Mouse (Mus musculus) forebrain, embryonic 13.5 days (tissue): ENCODE measurements at regions not wholly inside any gene's neighbourhood (a gene's known extent, or its start where the extent isn't known, plus 50 kb on each side); places are given as distances from the start of the nearest gene placed in this dataset.

Experiments used
- ATAC-seq: fragments of 200-750 bp; cut with Nextera tagmentation; 2 replicates; pipeline ENCODE4 v1.8.0; 2017
- H3K27ac ChIP-seq: fragments of 300-500 bp; sonication (generic); 2 replicates; pipeline ENCODE4 v1.5.1; 2015; ENCODE audit warnings: inconsistent platforms, mild to moderate bottlenecking, moderate library complexity
- H3K27me3 ChIP-seq: fragments of 300-500 bp; sonication (generic); 2 replicates; pipeline ENCODE4 v1.6.1; 2015; ENCODE audit warnings: mild to moderate bottlenecking, inconsistent platforms
- H3K36me3 ChIP-seq: fragments of 300-500 bp; sonication (generic); 2 replicates; pipeline ENCODE4 v1.6.1; 2015; ENCODE audit warnings: mild to moderate bottlenecking, inconsistent platforms; ENCODE audit not compliant: poor library complexity, severe bottlenecking
- H3K4me1 ChIP-seq: fragments of 300-500 bp; sonication (generic); 2 replicates; pipeline ENCODE4 v1.6.1; 2015; ENCODE audit warnings: inconsistent platforms
- H3K4me2 ChIP-seq: fragments of 300-500 bp; sonication (generic); 2 replicates; pipeline ENCODE4 v1.6.1; 2015; ENCODE audit warnings: inconsistent platforms, mild to moderate bottlenecking, moderate library complexity
- H3K4me3 ChIP-seq: fragments of 300-500 bp; sonication (generic); 2 replicates; pipeline ENCODE4 v1.5.1; 2015; ENCODE audit warnings: mild to moderate bottlenecking, inconsistent platforms
- H3K9ac ChIP-seq: fragments of 300-500 bp; sonication (generic); 2 replicates; pipeline ENCODE4 v1.6.1; 2015; ENCODE audit warnings: mild to moderate bottlenecking, inconsistent platforms
- H3K9me3 ChIP-seq: fragments of 300-500 bp; sonication (generic); replicated peaks from 2 replicates; pipeline ENCODE4 v1.6.1; 2016; ENCODE audit warnings: inconsistent platforms
- WGBS: fragments of 180-500 bp; shearing (Covaris S2); methylation state at CpG from one replicate; pipeline ENCODE4 v1.1.7; 2015; 5-methylcytosine and 5-hydroxymethylcytosine counted together

DNA sequence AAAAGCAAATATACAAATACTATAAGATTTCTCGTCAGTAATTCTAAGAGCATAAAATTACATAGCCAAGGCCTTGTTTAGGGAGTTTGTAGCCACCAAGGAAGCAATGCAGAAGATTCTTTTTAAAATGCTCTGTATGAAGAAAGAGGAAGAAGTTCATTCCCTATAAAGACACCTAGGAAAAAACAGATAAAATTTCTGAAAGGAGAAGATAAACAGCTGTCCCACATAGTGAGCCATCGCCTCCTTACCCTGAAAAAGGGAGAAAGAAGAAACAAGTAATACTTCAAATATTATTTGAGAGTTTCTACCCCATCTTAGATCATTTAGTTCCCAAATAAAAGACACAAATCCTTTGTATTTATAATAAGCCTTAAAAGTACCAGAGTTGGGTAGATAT is 190.3 kb upstream of the Mad2l1 start:
- no peaks in the 10 kb centered on the region for H3K36me3 ChIP-seq
- H3K9ac ChIP-seq = no peak overlapping the region
- no peak for ATAC-seq
- no peak overlapping the region for H3K4me2 ChIP-seq
- H3K9me3 ChIP-seq = no peaks in the 10 kb centered on the region
- H3K4me1 ChIP-seq = 0 out of 2 replicates have a peak, but pooled peaks cover 3% of the 10 kb centered on the region
- 94% methylated on average over 2 of the region's 2 CpGs for WGBS
- H3K4me3 ChIP-seq = no peak overlapping the region
- H3K27ac ChIP-seq = no peak overlapping the region
- no peaks in the 10 kb centered on the region for H3K27me3 ChIP-seq

DNA sequence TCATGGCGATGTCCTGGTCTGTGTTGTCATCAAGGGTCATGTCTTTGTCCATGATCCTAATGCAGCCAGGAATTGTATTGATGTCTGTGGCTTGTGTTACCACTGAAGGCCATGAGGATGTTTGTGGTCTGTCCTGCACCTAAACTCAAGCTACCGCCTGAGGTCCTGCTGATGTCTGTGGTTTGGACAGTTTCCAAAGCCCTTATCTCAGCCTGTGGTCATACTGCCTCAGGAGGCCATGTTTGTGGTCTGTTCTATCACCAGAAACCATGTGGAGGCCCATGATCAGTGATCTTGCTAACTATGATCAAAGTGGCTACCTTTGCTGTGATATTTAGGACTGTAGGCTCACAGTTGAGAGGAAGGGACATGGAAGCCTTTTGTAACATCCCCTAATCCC is 187.8 kb upstream of the Mad2l1 start:
- H3K4me1 ChIP-seq = no peaks in the 10 kb centered on the region

DNA sequence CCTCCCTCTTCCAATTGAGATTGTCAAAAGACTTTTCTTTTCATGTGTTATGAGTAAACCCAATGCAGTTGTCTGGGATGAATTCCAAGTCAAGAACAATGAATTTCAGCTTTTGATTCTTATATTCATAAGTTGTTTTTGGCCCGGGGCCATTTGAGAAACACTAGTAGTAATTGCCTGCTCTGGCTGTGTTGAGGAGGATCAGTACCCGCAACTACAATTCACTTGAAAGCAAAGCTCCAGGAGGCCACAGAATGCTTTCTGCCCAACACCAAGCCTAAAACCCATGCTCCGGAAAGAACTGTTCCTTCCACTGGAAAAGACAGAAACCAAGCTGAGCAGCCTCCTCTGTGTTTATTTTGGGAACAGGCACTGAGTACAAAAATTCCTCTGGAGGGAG is 174.1 kb upstream of the Mad2l1 start:
- H3K4me1 ChIP-seq = no peaks in the 10 kb centered on the region
- H3K27me3 ChIP-seq = no peaks in the 10 kb centered on the region
- H3K4me2 ChIP-seq = no peak overlapping the region
- no peak overlapping the region for H3K4me3 ChIP-seq
- no peak overlapping the region for H3K27ac ChIP-seq
- WGBS = 51% methylated on average over 3 of the region's 3 CpGs
- no peak overlapping the region for H3K9ac ChIP-seq
- H3K36me3 ChIP-seq = no peaks in the 10 kb centered on the region
- no peaks in the 10 kb centered on the region for H3K9me3 ChIP-seq
- ATAC-seq = no peak

More for the DNA sequence above, 187.8 kb upstream of the Mad2l1 start:
- H3K27me3 ChIP-seq = no peaks in the 10 kb centered on the region
- no peaks in the 10 kb centered on the region for H3K36me3 ChIP-seq
- no peaks in the 10 kb centered on the region for H3K9me3 ChIP-seq
- H3K4me3 ChIP-seq = no peak overlapping the region
- WGBS = 96% methylated on average over 2 of the region's 2 CpGs
- no peak for ATAC-seq
- no peak overlapping the region for H3K9ac ChIP-seq
- no peak overlapping the region for H3K4me2 ChIP-seq
- H3K27ac ChIP-seq = no peak overlapping the region

DNA sequence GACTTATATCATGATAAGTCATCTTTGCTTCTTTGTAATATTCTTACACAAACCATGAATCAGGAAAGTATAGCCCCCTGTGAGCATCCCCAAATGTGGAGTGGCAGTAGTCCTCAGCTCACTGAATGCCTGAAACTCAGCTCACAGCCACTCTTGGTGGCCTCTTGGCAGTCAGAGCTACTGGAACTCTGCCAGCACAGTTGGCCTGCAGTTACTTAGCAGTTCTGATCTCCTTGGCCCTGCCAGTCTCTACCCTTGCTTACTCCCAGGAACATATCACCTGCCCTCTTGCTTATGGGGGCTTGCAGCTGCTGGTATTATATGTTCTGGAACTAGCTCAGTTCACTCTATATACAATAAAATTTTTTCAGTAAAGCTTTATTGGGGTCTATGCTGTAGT is 167.9 kb upstream of the Mad2l1 start:
- H3K36me3 ChIP-seq = no peaks in the 10 kb centered on the region
- no peak overlapping the region for H3K4me2 ChIP-seq
- no peaks in the 10 kb centered on the region for H3K9me3 ChIP-seq
- H3K27me3 ChIP-seq = no peaks in the 10 kb centered on the region
- H3K4me3 ChIP-seq = no peak overlapping the region
- H3K4me1 ChIP-seq = no peaks in the 10 kb centered on the region
- ATAC-seq = peak; percentile 62; the same call in 1 of the 2 replicates
- no peak overlapping the region for H3K9ac ChIP-seq
- H3K27ac ChIP-seq = no peak overlapping the region

DNA sequence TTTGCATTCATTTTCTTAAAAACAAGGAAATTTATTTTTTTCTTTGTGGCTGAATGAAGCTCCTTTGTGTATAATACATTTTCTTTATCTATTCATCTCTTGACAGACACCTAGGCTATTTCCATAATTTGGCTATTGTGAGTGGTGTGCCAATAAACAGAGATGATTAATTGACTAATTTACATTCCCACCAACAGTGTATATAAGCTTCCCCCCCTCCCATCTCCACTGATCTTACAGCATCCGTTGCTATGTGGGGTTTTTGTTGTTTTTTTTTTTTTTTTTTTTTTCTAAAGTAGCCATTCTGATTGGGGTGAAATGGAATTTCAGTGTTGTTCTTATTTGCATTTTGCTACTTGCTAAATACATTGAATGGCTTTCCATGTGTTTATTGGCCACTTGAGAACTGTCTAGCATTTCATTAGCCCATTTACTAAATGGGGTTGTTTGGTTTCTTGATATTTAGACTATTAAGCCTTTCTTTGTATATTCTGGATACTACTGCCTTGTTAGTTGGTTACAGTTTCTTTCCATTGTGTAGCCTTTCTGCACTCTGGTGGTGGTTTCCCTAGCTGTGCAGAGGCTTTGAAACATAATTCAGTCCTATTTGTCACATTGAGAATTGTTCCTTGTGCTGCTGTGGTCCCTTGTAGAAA is 153.8 kb upstream of the Mad2l1 start:
- ATAC-seq = peak; percentile 70; the same call in 1 of the 2 replicates

DNA sequence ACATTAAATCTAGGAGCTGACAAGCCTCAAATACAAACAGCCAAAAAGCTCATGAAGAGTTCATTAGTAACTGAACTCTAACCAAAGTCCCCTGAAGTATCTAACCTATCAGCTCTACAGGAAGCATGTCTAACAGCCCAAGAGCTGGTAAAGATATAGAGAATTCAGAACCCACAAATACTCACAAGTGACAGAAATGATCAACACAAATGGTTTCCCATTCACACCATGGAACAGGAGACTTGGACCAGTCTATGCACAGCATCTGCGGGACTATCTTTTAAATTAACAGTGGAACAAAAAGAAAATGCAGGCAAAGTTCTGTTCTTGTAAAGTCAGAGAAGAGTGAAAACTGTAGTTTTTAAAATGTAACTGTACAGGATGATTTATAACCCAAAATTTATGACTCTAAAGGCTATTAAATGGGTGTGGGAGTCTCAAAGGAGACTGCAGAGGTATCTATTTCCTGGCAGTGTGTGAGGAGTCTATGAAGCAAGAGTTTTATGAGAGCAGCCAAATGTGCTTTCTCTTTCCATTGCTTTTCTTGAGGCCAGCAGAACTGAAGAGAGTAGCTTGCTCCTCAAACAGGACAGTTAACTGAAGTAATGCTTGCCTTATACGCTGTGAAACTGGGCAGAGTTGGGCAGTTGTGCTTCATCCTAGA is 152.7 kb upstream of the Mad2l1 start:
- H3K4me2 ChIP-seq = no peak overlapping the region
- H3K9ac ChIP-seq = no peak overlapping the region
- no peaks in the 10 kb centered on the region for H3K36me3 ChIP-seq
- no peak overlapping the region for H3K27ac ChIP-seq
- no peak for ATAC-seq
- no peaks in the 10 kb centered on the region for H3K4me1 ChIP-seq
- H3K27me3 ChIP-seq = no peaks in the 10 kb centered on the region
- 92% methylated on average over 2 of the region's 2 CpGs for WGBS
- no peak overlapping the region for H3K4me3 ChIP-seq
- H3K9me3 ChIP-seq = no peaks in the 10 kb centered on the region

More for the DNA sequence above, 153.8 kb upstream of the Mad2l1 start:
- no peak overlapping the region for H3K9ac ChIP-seq
- 15% methylated on average over 1 of the region's 1 CpGs for WGBS
- H3K4me3 ChIP-seq = no peak overlapping the region
- no peak overlapping the region for H3K27ac ChIP-seq
- H3K27me3 ChIP-seq = no peaks in the 10 kb centered on the region
- no peaks in the 10 kb centered on the region for H3K4me1 ChIP-seq
- no peaks in the 10 kb centered on the region for H3K9me3 ChIP-seq
- H3K4me2 ChIP-seq = no peak overlapping the region
- H3K36me3 ChIP-seq = no peaks in the 10 kb centered on the region

DNA sequence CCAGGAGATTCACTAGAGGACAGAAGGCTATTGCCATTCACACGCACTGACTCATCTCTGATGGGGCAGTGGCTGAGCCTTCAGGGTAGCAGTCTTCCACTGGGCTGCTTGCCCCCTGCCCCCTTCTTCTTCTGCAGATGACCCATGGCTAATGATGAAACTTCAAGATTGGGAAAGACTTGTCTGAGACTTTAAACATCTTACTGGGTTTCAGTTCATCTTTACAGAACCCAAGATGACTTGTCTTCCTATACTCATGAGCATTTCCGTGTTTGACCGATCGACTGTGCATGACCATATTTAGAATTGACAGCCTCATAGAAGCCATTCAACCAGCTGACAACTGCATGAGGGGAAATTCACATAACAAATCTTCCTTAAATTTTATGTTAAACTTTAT is 140.0 kb upstream of the Mad2l1 start:
- Histone ChIP-seq H3K4me2 (no peak overlapping the region), H3K4me3 (no peak overlapping the region), H3K36me3 (no peaks in the 10 kb centered on the region), H3K9me3 (no peaks in the 10 kb centered on the region), H3K4me1 (peaks cover 14% of the 10 kb centered on the region), H3K27me3 (no peaks in the 10 kb centered on the region), H3K9ac (no peak overlapping the region), H3K27ac (no peak overlapping the region)
- 95% methylated on average over 4 of the region's 4 CpGs for WGBS
- no peak for ATAC-seq

DNA sequence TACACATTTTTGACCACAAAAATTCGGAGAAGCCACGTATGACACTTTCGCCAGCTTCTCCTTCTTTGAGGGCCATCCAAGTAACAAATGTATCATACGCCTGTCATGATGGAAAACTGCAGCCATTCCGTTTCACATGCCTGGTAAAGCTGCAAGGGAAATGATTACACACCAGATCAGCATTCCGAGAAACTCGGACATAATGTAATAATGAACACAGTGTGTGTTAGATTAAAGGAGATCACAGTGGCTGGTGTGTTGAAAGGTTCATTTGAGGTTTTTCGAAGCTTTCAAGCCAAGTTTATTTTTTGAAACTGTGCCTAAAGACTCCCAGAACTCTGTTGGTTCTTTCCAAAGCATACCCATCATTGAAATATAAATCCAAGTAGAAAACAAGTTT is 137.8 kb upstream of the Mad2l1 start:
- 89% methylated on average over 8 of the region's 8 CpGs for WGBS
- H3K9me3 ChIP-seq = no peaks in the 10 kb centered on the region
- no peak overlapping the region for H3K4me2 ChIP-seq
- H3K27me3 ChIP-seq = no peaks in the 10 kb centered on the region
- H3K9ac ChIP-seq = no peak overlapping the region
- no peak overlapping the region for H3K27ac ChIP-seq
- no peak overlapping the region for H3K4me3 ChIP-seq
- H3K36me3 ChIP-seq = no peaks in the 10 kb centered on the region
- ATAC-seq = no peak
- H3K4me1 ChIP-seq = peaks cover 25% of the 10 kb centered on the region

DNA sequence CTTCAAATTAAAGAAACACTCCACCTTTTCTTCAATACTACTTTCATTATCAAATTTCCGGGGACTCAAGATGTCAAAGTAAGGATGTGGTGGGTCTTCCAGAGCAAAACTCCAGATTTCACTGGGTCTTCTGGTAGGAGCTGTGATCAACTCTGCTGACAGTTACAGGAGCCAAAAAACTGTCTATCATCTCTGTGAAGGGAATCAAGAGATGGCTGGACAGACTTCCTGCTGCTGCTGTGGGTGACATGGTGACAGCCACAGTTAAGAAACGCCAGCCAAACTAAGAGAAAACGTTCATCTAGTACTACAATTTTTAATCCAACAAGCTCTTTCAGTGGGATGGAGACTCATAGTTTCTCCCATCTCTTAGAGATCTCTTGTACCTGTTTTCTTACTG is 136.5 kb upstream of the Mad2l1 start:
- Histone ChIP-seq H3K4me1 (peaks cover 25% of the 10 kb centered on the region), H3K27ac (no peak overlapping the region), H3K4me2 (no peak overlapping the region), H3K27me3 (no peaks in the 10 kb centered on the region), H3K9ac (no peak overlapping the region), H3K4me3 (no peak overlapping the region), H3K36me3 (no peaks in the 10 kb centered on the region), H3K9me3 (no peaks in the 10 kb centered on the region)
- peak; percentile 43; the same call in 1 of the 2 replicates for ATAC-seq
- 31% methylated on average over 3 of the region's 3 CpGs for WGBS

DNA sequence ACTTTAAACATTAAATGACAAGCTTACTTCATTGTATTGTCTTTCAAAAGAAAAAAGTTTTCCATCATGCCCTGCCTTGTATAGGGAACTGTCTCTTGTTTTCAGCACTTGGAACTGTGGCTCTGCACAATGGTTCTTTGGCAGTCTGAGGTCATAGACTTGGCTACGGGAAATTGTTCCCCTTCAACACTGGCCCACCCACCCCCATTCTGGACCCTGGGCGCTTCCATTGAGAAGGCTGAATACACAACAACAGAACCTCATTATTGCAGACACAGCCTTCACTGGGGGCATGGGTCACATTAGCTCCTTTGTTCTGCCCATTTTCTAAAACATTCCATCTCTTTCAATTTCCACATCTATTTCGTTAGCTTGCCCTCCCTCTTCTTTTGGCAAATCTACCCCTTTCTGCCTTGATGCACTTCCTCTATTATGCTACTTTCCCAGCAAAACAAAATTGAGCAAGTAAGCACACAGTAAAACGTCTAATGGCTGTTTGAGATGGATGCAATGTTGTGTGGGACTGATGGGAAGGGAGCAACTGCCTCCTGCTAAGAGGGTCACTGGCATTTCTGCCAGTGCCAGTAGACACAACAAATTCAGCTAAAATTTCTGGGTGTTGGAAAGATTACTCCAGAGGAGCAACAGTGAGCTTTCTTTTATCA is 136.0 kb upstream of the Mad2l1 start:
- 7% methylated on average over 4 of the region's 4 CpGs for WGBS
- Histone ChIP-seq H3K9me3 (no peaks in the 10 kb centered on the region), H3K36me3 (no peaks in the 10 kb centered on the region), H3K9ac (no peak overlapping the region), H3K27ac (0 out of 2 replicates have a peak overlapping the region, but pooled peaks have one; percentile 25), H3K4me2 (no peak overlapping the region), H3K4me1 (peaks cover 25% of the 10 kb centered on the region), H3K27me3 (no peaks in the 10 kb centered on the region), H3K4me3 (no peak overlapping the region)
- ATAC-seq = peak; percentile 97

DNA sequence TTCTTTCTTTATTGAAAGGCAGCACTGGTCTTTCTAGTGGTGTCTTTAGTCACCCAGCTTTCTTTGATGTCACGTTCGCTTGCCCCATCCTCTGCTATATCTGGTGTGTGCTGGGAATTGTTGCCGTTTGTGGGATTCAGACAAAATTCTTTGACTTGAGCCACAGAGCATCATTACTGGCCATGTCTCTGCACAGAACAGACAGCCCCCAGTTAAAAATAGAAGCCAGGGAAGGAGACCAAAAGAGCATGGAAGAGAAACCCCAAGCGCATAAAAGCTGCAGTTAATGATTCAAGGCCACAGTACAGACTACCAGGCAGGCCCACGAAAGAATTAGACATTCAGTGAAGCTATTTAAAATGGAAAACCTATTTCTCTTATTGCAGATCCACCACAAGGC is 133.7 kb upstream of the Mad2l1 start:
- Histone ChIP-seq H3K36me3 (no peaks in the 10 kb centered on the region), H3K4me2 (0 out of 2 replicates have a peak overlapping the region, but pooled peaks have one; percentile 3), H3K27ac (peak overlapping the region; percentile 12; the same call in 1 of the 2 replicates), H3K9ac (no peak overlapping the region), H3K4me1 (peaks cover 25% of the 10 kb centered on the region), H3K27me3 (no peaks in the 10 kb centered on the region), H3K9me3 (no peaks in the 10 kb centered on the region), H3K4me3 (no peak overlapping the region)
- WGBS = 15% methylated on average over 5 of the region's 5 CpGs
- ATAC-seq = no peak

DNA sequence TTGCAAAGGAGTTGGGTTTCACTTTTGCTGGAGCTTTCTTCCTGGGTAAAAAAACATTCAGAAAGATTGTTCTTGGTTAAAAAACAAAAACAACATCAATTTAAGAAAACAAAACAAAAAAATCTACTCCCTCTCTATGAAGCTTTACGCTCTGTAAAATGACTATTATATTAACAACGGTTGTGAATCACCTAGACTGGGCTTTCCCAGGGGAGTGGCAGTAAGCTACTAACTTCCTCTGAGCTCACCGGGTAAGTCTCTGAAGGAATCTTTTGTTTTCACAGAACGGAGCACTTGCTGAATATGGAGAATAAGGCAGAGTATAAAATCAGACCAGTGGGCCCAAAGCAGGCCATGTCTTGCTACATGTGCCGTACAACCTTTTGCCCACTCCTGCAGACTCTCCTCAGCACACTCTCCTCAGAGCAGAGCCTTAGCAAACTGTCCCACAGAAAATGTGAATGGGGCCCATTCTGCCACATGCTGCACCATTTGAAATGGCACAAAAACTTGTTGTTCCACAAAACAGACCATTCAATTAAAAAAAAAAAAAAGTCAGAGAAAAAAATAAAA is 133.2 kb upstream of the Mad2l1 start:
- no peak overlapping the region for H3K4me2 ChIP-seq
- H3K9me3 ChIP-seq = no peaks in the 10 kb centered on the region
- no peaks in the 10 kb centered on the region for H3K27me3 ChIP-seq
- peak overlapping the region; percentile 31 for H3K27ac ChIP-seq
- no peak overlapping the region for H3K9ac ChIP-seq
- no peak overlapping the region for H3K4me3 ChIP-seq
- H3K4me1 ChIP-seq = peaks cover 25% of the 10 kb centered on the region
- H3K36me3 ChIP-seq = no peaks in the 10 kb centered on the region
- 14% methylated on average over 5 of the region's 5 CpGs for WGBS
- no peak; the same call in 1 of the 2 replicates for ATAC-seq
